Mouse (Mus musculus) left cerebral cortex, postnatal 4 days (tissue): ENCODE measurements around the gene Lekr1. TPM values are rescaled to one million over a fixed set of nuclear protein-coding genes. Genes with fewer than 3 reads are reported as not detected.
A peak's percentile ranks its signal among the peaks of the same experiment; 100 is the strongest.

ENCODE experiments used
- DNase-seq: peaks from one replicate; pipeline ENCODE4 v3.0.0-alpha.2; 2022
- intact Hi-C: fragments of 180-260 bp; cut with DNase I; formaldehyde crosslinking; loops from one replicate; pipeline ENCODE4 v1.15.1; 2025
- microRNA-seq: library from miRNA; unstranded; fragments of <30 nt; microRNA quantifications from one replicate; pipeline ENCODE4 v1.2.0, GENCODE M21; 2022
- total RNA-seq, 2 experiments: library from RNA; stranded (reverse); gene quantifications; 2 replicates each; pipeline ENCODE4 v1.2.3; 2021

Lekr1 gene
- total RNA-seq, 2 experiments from 2014 or later, result 5.9 to 6.7 TPM

GRCm38 (mm10) chr3:65863762-65864377 is 197.8 kb downstream of the Lekr1 start:
- no peak for DNase-seq
- intact Hi-C loops, result loop anchor here (5.0 to 10.0 kb wide), 2 partner anchors 337 to 479 kb away; partner anchors contain the start of gene Tiparp

GRCm38 (mm10) chr3:65868931-65869330 is 202.9 kb downstream of the Lekr1 start:
- intact Hi-C loops, result loop anchor here (10.0 kb wide), 1 partner anchor 484 kb away; no protein-coding TSS in a partner anchor
- no peak for DNase-seq

- intact Hi-C loops, result loop anchor here (10.0 kb wide), 1 partner anchor 485 kb away; no protein-coding TSS in a partner anchor
- no peak for DNase-seq
Measured at GRCm38 (mm10) chr3:65869724-65870123, 203.7 kb downstream of the Lekr1 start.

- DNase-seq, result peak; percentile 75
- intact Hi-C loops, result no loop called here
Measured at GRCm38 (mm10) chr3:65871188-65871603, 205.2 kb downstream of the Lekr1 start.

GRCm38 (mm10) chr3:65871609-65872272 is 205.7 kb downstream of the Lekr1 start:
- DNase-seq, result no peak
- intact Hi-C loops, result no loop called here

GRCm38 (mm10) chr3:65873093-65873830 is 207.2 kb downstream of the Lekr1 start:
- no peak for DNase-seq
- intact Hi-C loops, result no loop called here

Small RNAs within 50 kb of the gene (microRNA-seq; reads per million reads assigned to microRNA genes)
- 0.90 reads per million for gene Mir8120

Other genes with a start within 250 kb of the Lekr1 start
- 10 to 100 TPM; 13.7 to 17.3 TPM for gene Tiparp, start 137.8 kb upstream of the Lekr1 start, total RNA-seq